Mouse (Mus musculus) kidney, embryonic 15.5 days (tissue): ENCODE measurements around the gene Dph7. TPM values are rescaled to one million over a fixed set of nuclear protein-coding genes. Genes with fewer than 3 reads are reported as not detected.

Experiments
- ATAC-seq: fragments of 200-750 bp; cut with Nextera tagmentation; replicated peaks from 2 replicates; pipeline ENCODE4 v1.8.0; 2017; ENCODE audit warnings: moderate TSS enrichment; ENCODE audit not compliant: low FRiP score
- H3K27ac ChIP-seq: fragments of 300-500 bp; sonication (generic); 2 replicates; pipeline ENCODE4 v1.5.1; 2015; ENCODE audit warnings: mild to moderate bottlenecking, inconsistent platforms
- H3K27me3 ChIP-seq: fragments of 300-500 bp; sonication (generic); 2 replicates; pipeline ENCODE4 v1.6.1; 2015; ENCODE audit warnings: inconsistent platforms
- H3K36me3 ChIP-seq: fragments of 300-500 bp; sonication (generic); 2 replicates; pipeline ENCODE4 v1.6.1; 2015; ENCODE audit warnings: inconsistent platforms
- H3K4me1 ChIP-seq: fragments of 300-500 bp; sonication (generic); 2 replicates; pipeline ENCODE4 v1.6.1; 2015; ENCODE audit warnings: inconsistent platforms
- H3K4me2 ChIP-seq: fragments of 300-500 bp; sonication (generic); 2 replicates; pipeline ENCODE4 v1.6.1; 2015; ENCODE audit warnings: moderate library complexity, mild to moderate bottlenecking, inconsistent platforms
- H3K4me3 ChIP-seq: fragments of 300-500 bp; sonication (generic); replicated peaks from 2 replicates; pipeline ENCODE4 v1.5.1; 2015; ENCODE audit warnings: mild to moderate bottlenecking, inconsistent platforms
- H3K9ac ChIP-seq: fragments of 300-500 bp; sonication (generic); 2 replicates; pipeline ENCODE4 v1.6.1; 2015; ENCODE audit warnings: mild to moderate bottlenecking, inconsistent platforms
- H3K9me3 ChIP-seq: fragments of 300-500 bp; sonication (generic); replicated peaks from 2 replicates; pipeline ENCODE4 v1.6.1; 2016; ENCODE audit warnings: inconsistent platforms
- WGBS: fragments of 180-500 bp; shearing (Covaris S2); methylation state at CpG from one replicate; pipeline ENCODE4 v1.1.7; 2015; ENCODE audit warnings: mixed read lengths; 5-methylcytosine and 5-hydroxymethylcytosine counted together
- polyA plus RNA-seq: library from polyadenylated mRNA; unstranded; fragments of >200 nt; fragmentation: Nextera tagmentation; extraction: Ambion mirVana; gene quantifications from 2 replicates; pipeline ENCODE4 v1.2.1, GENCODE M21; 2015

The Dph7 gene
- polyA plus RNA-seq: 28.3 and 29.5 TPM in 2 replicates

DNA sequence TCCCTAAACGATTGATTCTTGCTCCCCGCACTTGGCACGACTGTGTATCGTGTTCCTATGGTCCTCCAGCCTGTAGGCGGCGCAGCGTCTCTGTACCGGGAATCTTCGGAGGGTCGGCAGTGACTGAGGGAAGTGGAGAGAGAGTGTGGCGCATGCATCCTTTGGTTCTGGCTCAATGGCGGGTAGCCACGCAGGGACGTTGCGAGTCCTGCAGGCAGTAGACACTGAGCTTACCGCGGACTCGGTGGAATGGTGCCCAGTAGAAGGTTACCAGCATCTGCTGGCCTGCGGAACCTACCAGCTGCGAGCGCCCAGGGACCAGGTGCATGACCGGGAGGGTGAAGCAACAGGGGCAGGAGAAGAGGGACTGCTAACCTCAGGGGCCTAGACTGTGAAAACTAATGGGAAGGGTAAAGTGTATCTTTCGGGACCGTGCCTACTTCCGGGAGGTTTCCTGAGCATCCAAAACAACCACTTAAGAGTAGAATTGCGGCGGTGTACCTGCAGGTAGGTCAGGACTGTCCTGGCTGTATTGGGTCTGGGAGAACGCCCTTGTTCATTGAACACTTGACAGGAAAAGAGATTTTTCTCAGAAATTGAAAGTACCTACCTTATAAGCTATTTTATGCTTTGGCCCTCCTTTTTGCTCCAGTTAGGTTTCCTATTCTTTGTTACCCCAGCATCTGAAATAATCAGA lies at the start of gene Dph7:
TSS of gene Dph7 (plus strand) at position 97 of the 697 bp plus-strand sequence.
- peak within 1 kb of the TSS; percentile 77 for H3K9ac ChIP-seq
- H3K4me1 ChIP-seq: peaks cover 10% of the 10 kb centered on the region
- peak; percentile 86 for ATAC-seq
- H3K9me3 ChIP-seq: no peaks in the 10 kb centered on the region
- H3K27me3 ChIP-seq: no peaks in the 10 kb centered on the region
- peak within 1 kb of the TSS; percentile 74 for H3K4me2 ChIP-seq
- peaks cover 56% of the 10 kb centered on the region for H3K36me3 ChIP-seq
- H3K27ac ChIP-seq: peak within 1 kb of the TSS; percentile 54; the same call in 1 of the 2 replicates
- H3K4me3 ChIP-seq: peak within 1 kb of the TSS; percentile 73
- WGBS: under 1% methylated on average over 28 of the region's 28 CpGs

GRCm38 (mm10) chr2:24912589-24912988 lies 49.6 kb upstream of the Dph7 start:
- Histone ChIP-seq H3K9ac (no peak overlapping the region), H3K9me3 (no peaks in the 10 kb centered on the region), H3K27ac (no peak overlapping the region), H3K4me2 (no peak overlapping the region), H3K4me1 (peaks cover 8% of the 10 kb centered on the region), H3K27me3 (no peaks in the 10 kb centered on the region), H3K36me3 (peaks cover 22% of the 10 kb centered on the region), H3K4me3 (no peak overlapping the region)
- no peak for ATAC-seq

GRCm38 (mm10) chr2:24914762-24915161 lies 47.4 kb upstream of the Dph7 start:
- Histone ChIP-seq H3K4me1 (peaks cover 15% of the 10 kb centered on the region), H3K27ac (no peak overlapping the region), H3K9me3 (no peaks in the 10 kb centered on the region), H3K4me3 (no peak overlapping the region), H3K4me2 (no peak overlapping the region), H3K9ac (no peak overlapping the region), H3K27me3 (no peaks in the 10 kb centered on the region), H3K36me3 (peaks cover 22% of the 10 kb centered on the region)
- ATAC-seq: no peak
- WGBS: 88% methylated on average over 3 of the region's 3 CpGs

- Histone ChIP-seq H3K9me3 (no peaks in the 10 kb centered on the region), H3K27me3 (no peaks in the 10 kb centered on the region), H3K9ac (peak within 1 kb of the TSS; percentile 99), H3K4me1 (peaks cover 15% of the 10 kb centered on the region), H3K36me3 (0 out of 2 replicates have a peak, but pooled peaks cover 5% of the 10 kb centered on the region), H3K4me2 (peak within 1 kb of the TSS; percentile 57), H3K4me3 (peak within 1 kb of the TSS; percentile 93), H3K27ac (peak within 1 kb of the TSS; percentile 96)
- peak; percentile 99 for ATAC-seq
- under 1% methylated on average over 90 of the region's 112 CpGs for WGBS
These were observed 43.0 kb upstream of the Dph7 start, which contains the start of gene Ehmt1 for GRCm38 (mm10) chr2:24918930-24919838. Gene Ehmt1 (minus strand): TSS chr2:24919614.

DNA sequence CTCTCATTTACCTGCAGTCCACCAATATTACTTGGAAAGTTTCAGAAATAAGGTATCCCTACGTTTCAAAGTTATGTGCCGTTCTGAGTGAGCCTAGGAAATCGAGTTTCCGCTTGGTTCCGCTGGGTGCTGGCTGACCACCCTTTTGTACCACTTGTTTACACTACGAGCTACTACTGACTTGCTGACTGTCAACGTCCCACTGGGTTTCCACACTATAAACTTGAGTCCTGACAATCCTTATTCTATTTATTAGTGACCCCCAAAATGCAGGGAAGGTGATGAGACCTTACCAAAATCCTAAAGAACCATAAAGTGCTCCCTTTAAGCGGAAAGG lies 42.4 kb upstream of the Dph7 start:
- H3K9me3 ChIP-seq: no peaks in the 10 kb centered on the region
- H3K36me3 ChIP-seq: 0 out of 2 replicates have a peak, but pooled peaks cover 5% of the 10 kb centered on the region
- H3K4me1 ChIP-seq: peaks cover 12% of the 10 kb centered on the region
- WGBS: 8% methylated on average over 8 of the region's 8 CpGs
- peak overlapping the region; percentile 99 for H3K9ac ChIP-seq
- peak; percentile 68 for ATAC-seq
- H3K27ac ChIP-seq: peak overlapping the region; percentile 74
- H3K4me2 ChIP-seq: peak overlapping the region; percentile 57
- peak overlapping the region; percentile 93 for H3K4me3 ChIP-seq
- H3K27me3 ChIP-seq: no peaks in the 10 kb centered on the region

- no peak overlapping the region for H3K4me3 ChIP-seq
- no peak overlapping the region for H3K9ac ChIP-seq
- ATAC-seq: no peak
- 58% methylated on average over 2 of the region's 2 CpGs for WGBS
- peaks cover 15% of the 10 kb centered on the region for H3K4me1 ChIP-seq
- H3K27me3 ChIP-seq: no peaks in the 10 kb centered on the region
- peaks cover 5% of the 10 kb centered on the region; the same call in 1 of the 2 replicates for H3K36me3 ChIP-seq
- no peaks in the 10 kb centered on the region for H3K9me3 ChIP-seq
- H3K27ac ChIP-seq: no peak overlapping the region
- H3K4me2 ChIP-seq: no peak overlapping the region
These were observed 38.6 kb upstream of the Dph7 start for GRCm38 (mm10) chr2:24923561-24923960.

GRCm38 (mm10) chr2:24925284-24925683 lies 36.9 kb upstream of the Dph7 start:
- Histone ChIP-seq H3K4me3 (no peak overlapping the region), H3K4me2 (no peak overlapping the region), H3K4me1 (peaks cover 15% of the 10 kb centered on the region), H3K36me3 (peaks cover 5% of the 10 kb centered on the region; the same call in 1 of the 2 replicates), H3K9me3 (no peaks in the 10 kb centered on the region), H3K27me3 (no peaks in the 10 kb centered on the region), H3K27ac (no peak overlapping the region), H3K9ac (no peak overlapping the region)
- WGBS: 88% methylated on average over 8 of the region's 8 CpGs
- ATAC-seq: no peak

DNA sequence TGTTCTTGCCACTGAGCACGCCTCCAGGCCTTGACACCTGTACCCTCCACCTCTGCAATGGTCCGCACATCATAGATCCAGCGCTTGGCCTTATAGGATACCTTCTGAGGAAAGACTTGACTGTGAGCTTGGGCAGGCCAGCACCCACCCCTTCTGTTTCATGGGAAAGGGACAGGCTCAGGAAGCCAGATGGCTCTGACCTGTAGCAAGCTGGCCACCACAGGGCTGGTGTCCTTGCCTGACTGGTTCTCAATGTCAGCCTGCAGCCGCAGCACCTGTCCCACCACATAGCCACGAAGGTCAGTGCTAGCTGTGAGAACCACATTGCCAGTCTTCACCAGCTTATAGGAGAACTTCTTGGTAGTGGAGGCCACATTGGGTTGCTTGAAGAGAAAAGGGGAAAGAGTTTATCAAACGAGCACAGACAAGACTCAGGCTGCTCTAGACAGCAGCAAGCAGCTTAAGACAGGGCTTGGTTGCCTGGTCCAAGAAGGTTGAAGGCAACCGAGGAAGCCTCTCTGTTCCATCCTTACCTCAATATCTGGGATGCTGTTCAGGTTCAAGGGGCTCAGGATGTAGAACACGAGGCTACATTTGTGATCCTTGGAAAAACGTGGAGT lies 35.7 kb upstream of the Dph7 start:
- 87% methylated on average over 9 of the region's 9 CpGs for WGBS
- H3K4me1 ChIP-seq: peaks cover 15% of the 10 kb centered on the region
- H3K4me3 ChIP-seq: no peak overlapping the region
- no peak for ATAC-seq
- no peaks in the 10 kb centered on the region for H3K9me3 ChIP-seq
- H3K36me3 ChIP-seq: peaks cover 5% of the 10 kb centered on the region; the same call in 1 of the 2 replicates
- no peak overlapping the region for H3K9ac ChIP-seq
- no peak overlapping the region for H3K27ac ChIP-seq
- H3K27me3 ChIP-seq: no peaks in the 10 kb centered on the region
- H3K4me2 ChIP-seq: no peak overlapping the region

DNA sequence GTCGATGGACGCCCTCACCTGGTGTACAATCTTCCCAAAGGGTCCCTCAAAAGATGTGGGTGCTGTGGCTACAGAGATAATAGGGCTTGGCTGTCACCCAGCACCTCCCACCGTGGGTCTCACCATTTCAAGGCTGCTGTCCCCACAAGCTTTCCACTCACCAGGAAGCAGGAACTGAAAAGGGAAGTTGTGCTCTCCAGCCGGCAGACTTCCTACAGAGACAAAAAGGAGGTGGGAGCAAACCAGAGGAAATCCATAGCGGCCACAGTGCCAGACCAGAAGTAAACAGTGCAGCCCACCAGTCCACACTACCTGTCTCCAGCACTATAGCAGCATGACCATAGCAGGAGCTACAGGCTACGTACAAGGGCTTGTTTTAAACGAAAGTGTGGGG lies 35.2 kb upstream of the Dph7 start:
- no peak for ATAC-seq
- Histone ChIP-seq H3K9me3 (no peaks in the 10 kb centered on the region), H3K27me3 (no peaks in the 10 kb centered on the region), H3K9ac (no peak overlapping the region), H3K36me3 (peaks cover 5% of the 10 kb centered on the region; the same call in 1 of the 2 replicates), H3K4me1 (peaks cover 15% of the 10 kb centered on the region), H3K4me2 (no peak overlapping the region), H3K4me3 (no peak overlapping the region), H3K27ac (0 out of 2 replicates have a peak overlapping the region, but pooled peaks have one; percentile 2)
- 69% methylated on average over 7 of the region's 7 CpGs for WGBS

DNA sequence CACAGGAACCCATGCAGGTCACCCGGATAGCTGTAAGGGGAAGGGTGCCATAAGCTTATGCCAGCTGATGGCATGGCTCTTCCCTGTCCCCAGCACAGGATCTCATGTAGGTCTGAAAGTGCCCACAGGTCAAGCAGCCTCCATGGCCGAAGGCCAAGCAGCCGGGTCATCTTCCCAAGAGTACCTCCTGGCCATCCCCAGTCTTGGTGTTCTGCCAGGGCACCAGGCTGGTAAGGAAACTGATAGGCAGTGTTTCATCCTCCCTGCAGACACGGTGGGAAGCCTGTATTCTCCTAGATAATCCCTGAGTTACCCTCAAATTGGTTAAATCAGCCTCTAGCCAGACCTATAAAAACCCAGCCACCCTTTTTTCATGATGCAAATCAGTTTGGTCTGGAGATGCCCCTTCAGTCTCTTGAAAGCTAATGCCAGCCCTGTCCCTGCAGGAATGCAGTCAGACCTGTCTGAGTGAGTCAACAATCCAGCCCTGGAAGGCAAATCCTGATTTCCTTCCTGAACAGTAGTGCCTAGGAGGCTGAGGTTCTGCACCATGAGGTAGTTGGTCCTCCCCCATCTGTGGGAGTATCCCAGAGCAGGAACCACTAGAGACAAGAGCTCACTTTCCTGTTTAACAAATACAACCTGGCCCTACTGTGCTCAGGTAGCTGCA lies 34.3 kb upstream of the Dph7 start:
- peak overlapping the region; percentile 83 for H3K27ac ChIP-seq
- no peak overlapping the region for H3K4me3 ChIP-seq
- H3K27me3 ChIP-seq: no peaks in the 10 kb centered on the region
- H3K9ac ChIP-seq: no peak overlapping the region
- H3K4me2 ChIP-seq: no peak overlapping the region
- 65% methylated on average over 4 of the region's 4 CpGs for WGBS
- no peaks in the 10 kb centered on the region for H3K9me3 ChIP-seq
- H3K4me1 ChIP-seq: peaks cover 15% of the 10 kb centered on the region
- peaks cover 5% of the 10 kb centered on the region; the same call in 1 of the 2 replicates for H3K36me3 ChIP-seq
- ATAC-seq: peak; percentile 88

DNA sequence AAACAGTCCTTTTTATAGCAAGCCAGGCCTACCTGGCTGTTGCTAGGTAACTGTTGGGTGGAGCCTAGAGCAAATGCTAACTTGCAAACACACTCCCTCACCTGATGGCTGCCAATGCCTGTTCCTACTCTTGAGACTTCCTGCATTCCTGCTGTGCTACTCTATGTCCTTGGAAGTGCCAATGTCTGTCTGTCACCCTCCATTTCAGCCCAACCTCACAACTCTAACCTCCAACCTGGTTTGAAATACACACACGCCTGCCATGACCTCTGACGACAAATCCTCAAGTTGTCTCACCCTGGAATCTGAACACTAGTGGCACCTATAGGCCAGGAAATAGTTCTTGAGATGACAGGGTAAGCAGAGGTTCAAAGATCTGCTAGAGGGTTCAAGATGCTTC lies 33.1 kb upstream of the Dph7 start:
- no peak overlapping the region for H3K9ac ChIP-seq
- no peaks in the 10 kb centered on the region for H3K27me3 ChIP-seq
- H3K4me3 ChIP-seq: no peak overlapping the region
- no peaks in the 10 kb centered on the region for H3K9me3 ChIP-seq
- peaks cover 24% of the 10 kb centered on the region for H3K4me1 ChIP-seq
- ATAC-seq: no peak
- WGBS: 56% methylated on average over 2 of the region's 2 CpGs
- peak overlapping the region; percentile 83 for H3K27ac ChIP-seq
- H3K36me3 ChIP-seq: peaks cover 5% of the 10 kb centered on the region; the same call in 1 of the 2 replicates
- no peak overlapping the region for H3K4me2 ChIP-seq
